Mouse (Mus musculus): ENCODE results near the gene Ino80d. TPM values are rescaled to one million over a fixed set of nuclear protein-coding genes. Genes with fewer than 3 reads are reported as not detected.

Gene Ino80d
- polyA plus RNA-seq, 1 experiment, result 0.26 TPM

- Histone ChIP-seq H3K4me3 (replicated peaks) (peak overlapping the region; percentile 67), H3K4me1 (ENCODE audit: control insufficient read depth) (peaks cover 46% of the 10 kb centered on the region), H3K9me3 (ENCODE audit: control insufficient read depth, low read length) (no peaks in the 10 kb centered on the region), H3K27me3 (ENCODE audit: control insufficient read depth) (no peaks in the 10 kb centered on the region), H3K36me3 (ENCODE audit: control insufficient read depth) (peaks cover 20% of the 10 kb centered on the region)
- TF ChIP-seq GATA1 (IDR thresholded peaks at IDR 0.05; ENCODE audit: low read length), result no peak
- no peak for TF ChIP-seq TAL1 (IDR thresholded peaks at IDR 0.05; ENCODE audit: low read length)
Observed at GRCm38 (mm10) chr1:63112151-63112864, 2.2 kb downstream of the Ino80d start.

GRCm38 (mm10) chr1:63110536-63111285 is 3.8 kb downstream of the Ino80d start:
- no peaks in the 10 kb centered on the region for H3K9me3 ChIP-seq (ENCODE audit: control insufficient read depth, low read length)
- H3K4me3 ChIP-seq (replicated peaks), result no peak overlapping the region
- peaks cover 19% of the 10 kb centered on the region for H3K36me3 ChIP-seq (ENCODE audit: control insufficient read depth)
- H3K27me3 ChIP-seq (ENCODE audit: control insufficient read depth), result no peaks in the 10 kb centered on the region
- peaks cover 37% of the 10 kb centered on the region for H3K4me1 ChIP-seq (ENCODE audit: control insufficient read depth)
- no peak for TF ChIP-seq GATA1 (IDR thresholded peaks at IDR 0.05; ENCODE audit: low read length)
- TF ChIP-seq TAL1 (IDR thresholded peaks at IDR 0.05; ENCODE audit: low read length), result no peak

- H3K27me3 ChIP-seq (ENCODE audit: control insufficient read depth), result no peaks in the 10 kb centered on the region
- no peak overlapping the region for H3K4me3 ChIP-seq (replicated peaks)
- peaks cover 40% of the 10 kb centered on the region for H3K36me3 ChIP-seq (ENCODE audit: control insufficient read depth)
- no peaks in the 10 kb centered on the region for H3K9me3 ChIP-seq (ENCODE audit: control insufficient read depth, low read length)
- TF ChIP-seq TAL1 (IDR thresholded peaks at IDR 0.05; ENCODE audit: low read length) (no peak), GATA1 (IDR thresholded peaks at IDR 0.05; ENCODE audit: low read length) (no peak)
- H3K4me1 ChIP-seq (ENCODE audit: control insufficient read depth), result peaks cover 30% of the 10 kb centered on the region
Observed at GRCm38 (mm10) chr1:63107614-63108327, 6.7 kb downstream of the Ino80d start.

- no peaks in the 10 kb centered on the region for H3K27me3 ChIP-seq (ENCODE audit: control insufficient read depth)
- H3K9me3 ChIP-seq (ENCODE audit: control insufficient read depth, low read length), result no peaks in the 10 kb centered on the region
- H3K4me1 ChIP-seq (ENCODE audit: control insufficient read depth), result peaks cover 6% of the 10 kb centered on the region
- peaks cover 72% of the 10 kb centered on the region for H3K36me3 ChIP-seq (ENCODE audit: control insufficient read depth)
- no peak for TF ChIP-seq GATA1 (IDR thresholded peaks at IDR 0.05; ENCODE audit: low read length)
- no peak for TF ChIP-seq TAL1 (IDR thresholded peaks at IDR 0.05; ENCODE audit: low read length)
- no peak overlapping the region for H3K4me3 ChIP-seq (replicated peaks)
Observed at GRCm38 (mm10) chr1:63102758-63103451, 11.6 kb downstream of the Ino80d start.

- no peaks in the 10 kb centered on the region for H3K27me3 ChIP-seq (ENCODE audit: control insufficient read depth)
- TF ChIP-seq GATA1 (IDR thresholded peaks at IDR 0.05; ENCODE audit: low read length), result no peak
- no peak for TF ChIP-seq TAL1 (IDR thresholded peaks at IDR 0.05; ENCODE audit: low read length)
- peaks cover 77% of the 10 kb centered on the region for H3K36me3 ChIP-seq (ENCODE audit: control insufficient read depth)
- no peak overlapping the region for H3K4me3 ChIP-seq (replicated peaks)
- H3K4me1 ChIP-seq (ENCODE audit: control insufficient read depth), result no peaks in the 10 kb centered on the region
- no peaks in the 10 kb centered on the region for H3K9me3 ChIP-seq (ENCODE audit: control insufficient read depth, low read length)
Observed at GRCm38 (mm10) chr1:63100196-63100595, 14.3 kb downstream of the Ino80d start.

GRCm38 (mm10) chr1:63098831-63099230 is 15.6 kb downstream of the Ino80d start:
- H3K4me3 ChIP-seq (replicated peaks), result no peak overlapping the region

GRCm38 (mm10) chr1:63096071-63096470 is 18.4 kb downstream of the Ino80d start:
- H3K4me1 ChIP-seq (ENCODE audit: control insufficient read depth), result no peaks in the 10 kb centered on the region

More at GRCm38 (mm10) chr1:63098831-63099230, 15.6 kb downstream of the Ino80d start:
- Histone ChIP-seq H3K4me1 (ENCODE audit: control insufficient read depth) (no peaks in the 10 kb centered on the region), H3K36me3 (ENCODE audit: control insufficient read depth) (peaks cover 82% of the 10 kb centered on the region), H3K9me3 (ENCODE audit: control insufficient read depth, low read length) (no peaks in the 10 kb centered on the region), H3K27me3 (ENCODE audit: control insufficient read depth) (no peaks in the 10 kb centered on the region)
- TF ChIP-seq TAL1 (IDR thresholded peaks at IDR 0.05; ENCODE audit: low read length) (no peak), GATA1 (IDR thresholded peaks at IDR 0.05; ENCODE audit: low read length) (no peak)

GRCm38 (mm10) chr1:63089795-63090194 is 24.7 kb downstream of the Ino80d start:
- Histone ChIP-seq H3K36me3 (ENCODE audit: control insufficient read depth) (peaks cover 86% of the 10 kb centered on the region), H3K4me3 (replicated peaks) (no peak overlapping the region), H3K27me3 (ENCODE audit: control insufficient read depth) (no peaks in the 10 kb centered on the region), H3K9me3 (ENCODE audit: control insufficient read depth, low read length) (no peaks in the 10 kb centered on the region), H3K4me1 (ENCODE audit: control insufficient read depth) (peaks cover 3% of the 10 kb centered on the region; the same call in 1 of the 2 replicates)
- TF ChIP-seq GATA1 (IDR thresholded peaks at IDR 0.05; ENCODE audit: low read length) (no peak), TAL1 (IDR thresholded peaks at IDR 0.05; ENCODE audit: low read length) (no peak)

More at GRCm38 (mm10) chr1:63096071-63096470, 18.4 kb downstream of the Ino80d start:
- H3K36me3 ChIP-seq (ENCODE audit: control insufficient read depth), result peaks cover 83% of the 10 kb centered on the region
- no peak for TF ChIP-seq TAL1 (IDR thresholded peaks at IDR 0.05; ENCODE audit: low read length)
- TF ChIP-seq GATA1 (IDR thresholded peaks at IDR 0.05; ENCODE audit: low read length), result no peak
- no peaks in the 10 kb centered on the region for H3K9me3 ChIP-seq (ENCODE audit: control insufficient read depth, low read length)
- no peaks in the 10 kb centered on the region for H3K27me3 ChIP-seq (ENCODE audit: control insufficient read depth)
- H3K4me3 ChIP-seq (replicated peaks), result no peak overlapping the region

Data from erythroblast, embryonic 14.5 days (primary cell).